Mouse (Mus musculus): ENCODE data around the gene Ganc. TPM values are rescaled to one million over a fixed set of nuclear protein-coding genes. Genes with fewer than 3 reads are reported as not detected.

Gene Ganc
- total and polyA plus RNA-seq, 3 experiments, result 14.3 to 24.5 (median 22.0) TPM

GRCm38 (mm10) chr2:120424386-120424785 lies 20.7 kb downstream of the Ganc start:
- Histone ChIP-seq H3K27me3 (ENCODE audit: control insufficient read depth, insufficient read depth, low read length) (no peaks in the 10 kb centered on the region), H3K9ac (ENCODE audit: low read depth, low read length) (no peak overlapping the region), H3K36me3 (ENCODE audit: control insufficient read depth, insufficient read depth, low read length) (no peaks in the 10 kb centered on the region), H3K4me1 (ENCODE audit: control insufficient read depth, insufficient read depth, low read length) (no peaks in the 10 kb centered on the region), H3K27ac (no peak overlapping the region), H3K4me3 (no peak overlapping the region), H3K79me2 (replicated peaks; ENCODE audit: control insufficient read depth, insufficient read depth, low read length) (no peaks in the 10 kb centered on the region)
- no peak for TF ChIP-seq POLR2A (IDR thresholded peaks at IDR 0.05; ENCODE audit: insufficient read depth, low read depth, low read length)
- TF ChIP-seq EP300 (IDR thresholded peaks at IDR 0.05; ENCODE audit: insufficient read depth, low read depth, low read length), result no peak
- TF ChIP-seq CTCF (IDR thresholded peaks at IDR 0.05), result no peak
- 77% methylated on average over 5 of the region's 5 CpGs for WGBS
- intact Hi-C loops (cut with DNase I), result no loop called here
- DNase-seq, result no peak

GRCm38 (mm10) chr2:120444486-120444885 lies 40.8 kb downstream of the Ganc start:
- Histone ChIP-seq H3K4me3 (no peak overlapping the region), H3K27me3 (ENCODE audit: control insufficient read depth, insufficient read depth, low read length) (no peaks in the 10 kb centered on the region), H3K27ac (no peak overlapping the region), H3K4me1 (ENCODE audit: control insufficient read depth, insufficient read depth, low read length) (no peaks in the 10 kb centered on the region), H3K9ac (ENCODE audit: low read depth, low read length) (no peak overlapping the region), H3K79me2 (replicated peaks; ENCODE audit: control insufficient read depth, insufficient read depth, low read length) (no peaks in the 10 kb centered on the region), H3K36me3 (ENCODE audit: control insufficient read depth, insufficient read depth, low read length) (no peaks in the 10 kb centered on the region)
- TF ChIP-seq CTCF (IDR thresholded peaks at IDR 0.05) (no peak), EP300 (IDR thresholded peaks at IDR 0.05; ENCODE audit: insufficient read depth, low read depth, low read length) (no peak), POLR2A (IDR thresholded peaks at IDR 0.05; ENCODE audit: insufficient read depth, low read depth, low read length) (no peak)
- WGBS, result 88% methylated on average over 1 of the region's 1 CpGs
- intact Hi-C loops (cut with DNase I), result no loop called here
- DNase-seq, result no peak

DNA sequence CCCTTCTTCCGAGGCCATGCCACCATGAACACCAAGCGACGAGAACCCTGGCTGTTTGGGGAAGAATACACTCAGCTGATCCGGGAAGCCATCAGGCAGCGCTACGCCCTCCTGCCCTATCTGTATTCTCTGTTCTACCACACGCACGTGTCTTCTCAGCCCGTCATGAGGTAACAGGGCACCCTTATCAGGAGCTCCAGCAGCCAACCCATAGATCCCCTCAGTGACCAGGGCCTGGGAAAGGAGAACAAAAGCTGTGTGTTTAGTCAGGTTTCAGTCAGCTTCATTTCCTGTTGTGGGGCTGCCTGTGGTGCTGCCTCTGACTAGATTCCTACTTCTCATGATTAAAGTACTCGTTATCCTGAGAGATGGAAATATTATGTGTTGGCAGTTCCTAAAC lies 42.7 kb downstream of the Ganc start:
- H3K79me2 ChIP-seq (replicated peaks; ENCODE audit: control insufficient read depth, insufficient read depth, low read length), result no peaks in the 10 kb centered on the region
- DNase-seq, result no peak
- intact Hi-C loops (cut with DNase I), result no loop called here
- no peak overlapping the region for H3K27ac ChIP-seq
- WGBS, result 45% methylated on average over 10 of the region's 10 CpGs
- TF ChIP-seq CTCF (IDR thresholded peaks at IDR 0.05) (no peak), EP300 (IDR thresholded peaks at IDR 0.05; ENCODE audit: insufficient read depth, low read depth, low read length) (no peak), POLR2A (IDR thresholded peaks at IDR 0.05; ENCODE audit: insufficient read depth, low read depth, low read length) (no peak)
- H3K36me3 ChIP-seq (ENCODE audit: control insufficient read depth, insufficient read depth, low read length), result no peaks in the 10 kb centered on the region
- no peaks in the 10 kb centered on the region for H3K4me1 ChIP-seq (ENCODE audit: control insufficient read depth, insufficient read depth, low read length)
- no peak overlapping the region for H3K9ac ChIP-seq (ENCODE audit: low read depth, low read length)
- H3K4me3 ChIP-seq, result no peak overlapping the region
- H3K27me3 ChIP-seq (ENCODE audit: control insufficient read depth, insufficient read depth, low read length), result no peaks in the 10 kb centered on the region

- Histone ChIP-seq H3K4me1 (ENCODE audit: control insufficient read depth, insufficient read depth, low read length) (no peaks in the 10 kb centered on the region), H3K27me3 (ENCODE audit: control insufficient read depth, insufficient read depth, low read length) (no peaks in the 10 kb centered on the region), H3K36me3 (ENCODE audit: control insufficient read depth, insufficient read depth, low read length) (no peaks in the 10 kb centered on the region), H3K27ac (no peak overlapping the region), H3K79me2 (replicated peaks; ENCODE audit: control insufficient read depth, insufficient read depth, low read length) (no peaks in the 10 kb centered on the region), H3K4me3 (no peak overlapping the region), H3K9ac (ENCODE audit: low read depth, low read length) (no peak overlapping the region)
- DNase-seq, result no peak
- WGBS, result 97% methylated on average over 1 of the region's 1 CpGs
- intact Hi-C loops (cut with DNase I), result no loop called here
- TF ChIP-seq CTCF (IDR thresholded peaks at IDR 0.05), result peak; percentile 14; the same call in 1 of the 2 replicates
- TF ChIP-seq POLR2A (IDR thresholded peaks at IDR 0.05; ENCODE audit: insufficient read depth, low read depth, low read length), result no peak
- TF ChIP-seq EP300 (IDR thresholded peaks at IDR 0.05; ENCODE audit: insufficient read depth, low read depth, low read length), result no peak
Observed at GRCm38 (mm10) chr2:120447306-120447705, 43.6 kb downstream of the Ganc start.

DNA sequence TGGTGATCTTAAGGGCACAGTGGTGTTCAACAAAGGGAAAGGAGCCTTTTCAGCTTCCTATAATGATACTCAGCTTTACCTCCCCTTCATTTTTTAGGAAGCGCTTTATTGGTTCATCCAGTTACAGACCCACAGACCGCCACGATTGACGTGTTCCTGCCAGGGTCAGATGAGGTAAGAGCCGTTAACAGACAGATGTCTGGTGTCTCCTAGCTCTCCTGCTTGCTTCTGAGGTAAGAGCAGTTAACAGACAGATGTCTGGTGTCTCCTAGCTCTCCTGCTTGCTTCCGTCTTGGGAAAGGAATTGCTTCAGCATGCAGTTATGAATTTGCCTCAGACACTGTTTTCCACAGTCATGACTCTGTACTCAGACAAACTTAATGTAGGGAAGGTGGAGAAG lies 47.0 kb downstream of the Ganc start:
- Histone ChIP-seq H3K27me3 (ENCODE audit: control insufficient read depth, insufficient read depth, low read length) (no peaks in the 10 kb centered on the region), H3K27ac (no peak overlapping the region), H3K36me3 (ENCODE audit: control insufficient read depth, insufficient read depth, low read length) (no peaks in the 10 kb centered on the region), H3K4me3 (no peak overlapping the region), H3K9ac (ENCODE audit: low read depth, low read length) (no peak overlapping the region), H3K79me2 (replicated peaks; ENCODE audit: control insufficient read depth, insufficient read depth, low read length) (no peaks in the 10 kb centered on the region), H3K4me1 (ENCODE audit: control insufficient read depth, insufficient read depth, low read length) (no peaks in the 10 kb centered on the region)
- no peak for DNase-seq
- intact Hi-C loops (cut with DNase I), result no loop called here
- TF ChIP-seq POLR2A (IDR thresholded peaks at IDR 0.05; ENCODE audit: insufficient read depth, low read depth, low read length) (no peak), EP300 (IDR thresholded peaks at IDR 0.05; ENCODE audit: insufficient read depth, low read depth, low read length) (no peak), CTCF (IDR thresholded peaks at IDR 0.05) (no peak)
- WGBS, result 64% methylated on average over 6 of the region's 6 CpGs

DNA sequence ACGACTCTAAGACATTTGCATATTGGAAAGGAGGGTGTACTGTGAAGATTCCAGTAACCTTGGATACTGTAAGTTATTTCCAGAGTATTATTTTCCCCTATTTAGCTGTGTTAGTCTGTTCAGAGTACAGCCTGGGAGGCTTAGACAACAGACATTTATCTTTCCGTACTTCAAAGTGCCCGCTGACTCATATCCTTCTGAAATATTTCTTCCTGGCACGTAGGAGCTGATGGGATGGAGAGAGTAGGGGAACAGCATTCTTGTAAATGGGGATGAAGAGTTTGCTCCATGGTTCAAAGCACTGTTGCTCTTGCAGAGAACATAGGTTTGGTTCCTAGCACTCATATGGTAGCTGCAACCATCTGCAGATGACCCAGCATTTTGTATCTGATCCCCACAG lies 48.9 kb downstream of the Ganc start:
- intact Hi-C loops (cut with DNase I), result no loop called here
- Histone ChIP-seq H3K4me1 (ENCODE audit: control insufficient read depth, insufficient read depth, low read length) (no peaks in the 10 kb centered on the region), H3K27ac (no peak overlapping the region), H3K4me3 (no peak overlapping the region), H3K79me2 (replicated peaks; ENCODE audit: control insufficient read depth, insufficient read depth, low read length) (no peaks in the 10 kb centered on the region), H3K36me3 (ENCODE audit: control insufficient read depth, insufficient read depth, low read length) (no peaks in the 10 kb centered on the region), H3K27me3 (ENCODE audit: control insufficient read depth, insufficient read depth, low read length) (no peaks in the 10 kb centered on the region), H3K9ac (ENCODE audit: low read depth, low read length) (no peak overlapping the region)
- no peak for DNase-seq
- WGBS, result 56% methylated on average over 4 of the region's 4 CpGs
- TF ChIP-seq EP300 (IDR thresholded peaks at IDR 0.05; ENCODE audit: insufficient read depth, low read depth, low read length) (no peak), CTCF (IDR thresholded peaks at IDR 0.05) (no peak), POLR2A (IDR thresholded peaks at IDR 0.05; ENCODE audit: insufficient read depth, low read depth, low read length) (no peak)
